Mouse (Mus musculus): ENCODE measurements around the gene Klhl5. TPM values are rescaled to one million over a fixed set of nuclear protein-coding genes. Genes with fewer than 3 reads are reported as not detected.

The Klhl5 gene
- total RNA-seq, 2 experiments from 2014 or later: 40.9 to 45.3 TPM

DNA sequence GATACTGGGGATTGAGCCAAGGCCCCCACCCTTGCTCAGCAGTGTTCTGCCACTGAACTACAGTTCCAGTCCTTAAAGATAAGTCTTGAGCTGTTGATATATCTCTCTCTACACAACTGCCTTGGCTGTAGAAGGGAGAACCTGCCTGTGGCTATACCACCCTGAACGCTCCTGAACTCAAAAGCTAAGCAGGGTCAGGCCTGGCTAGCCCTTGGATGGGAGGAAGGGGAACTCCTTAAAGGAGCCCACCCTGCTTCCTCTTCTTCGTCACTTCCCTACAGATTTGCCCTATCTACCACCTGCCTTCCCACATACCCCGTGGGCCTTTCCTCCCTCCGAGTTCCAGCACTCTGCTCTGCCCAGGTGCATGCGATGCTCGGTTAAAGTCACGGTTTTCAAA is 28.8 kb downstream of the Klhl5 start:
- intact Hi-C loops (cut with DNase I): no loop called here
- DNase-seq (ENCODE audit: low spot score in 2 of 2): no peak

- DNase-seq (ENCODE audit: low spot score in 2 of 2): no peak
- intact Hi-C loops (cut with DNase I): no loop called here
Measured at GRCm38 (mm10) chr5:65137073-65137472, 29.7 kb downstream of the Klhl5 start.

DNA sequence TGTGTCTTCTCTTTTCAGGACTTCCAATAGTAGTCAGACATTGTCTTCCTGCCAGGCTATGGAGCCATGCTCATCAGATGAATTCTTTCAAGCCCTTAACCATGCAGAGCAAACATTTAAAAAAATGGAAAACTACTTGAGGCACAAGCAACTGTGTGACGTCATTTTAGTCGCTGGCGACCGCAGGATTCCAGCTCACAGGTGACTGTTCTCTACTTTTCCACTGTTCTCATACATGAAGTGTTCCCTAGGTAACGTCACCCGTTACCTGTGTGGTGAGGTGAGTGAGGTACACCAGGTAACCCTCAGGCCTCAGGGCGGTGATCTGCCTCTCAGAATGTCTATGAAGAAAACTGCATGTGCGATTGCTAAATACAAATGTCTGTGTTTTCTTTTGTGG is 33.9 kb downstream of the Klhl5 start:
- intact Hi-C loops (cut with DNase I): no loop called here
- DNase-seq (ENCODE audit: low spot score in 2 of 2): no peak

- intact Hi-C loops (cut with DNase I): no loop called here
- DNase-seq (ENCODE audit: low spot score in 2 of 2): no peak
Measured at GRCm38 (mm10) chr5:65142247-65142646, 34.9 kb downstream of the Klhl5 start.

DNA sequence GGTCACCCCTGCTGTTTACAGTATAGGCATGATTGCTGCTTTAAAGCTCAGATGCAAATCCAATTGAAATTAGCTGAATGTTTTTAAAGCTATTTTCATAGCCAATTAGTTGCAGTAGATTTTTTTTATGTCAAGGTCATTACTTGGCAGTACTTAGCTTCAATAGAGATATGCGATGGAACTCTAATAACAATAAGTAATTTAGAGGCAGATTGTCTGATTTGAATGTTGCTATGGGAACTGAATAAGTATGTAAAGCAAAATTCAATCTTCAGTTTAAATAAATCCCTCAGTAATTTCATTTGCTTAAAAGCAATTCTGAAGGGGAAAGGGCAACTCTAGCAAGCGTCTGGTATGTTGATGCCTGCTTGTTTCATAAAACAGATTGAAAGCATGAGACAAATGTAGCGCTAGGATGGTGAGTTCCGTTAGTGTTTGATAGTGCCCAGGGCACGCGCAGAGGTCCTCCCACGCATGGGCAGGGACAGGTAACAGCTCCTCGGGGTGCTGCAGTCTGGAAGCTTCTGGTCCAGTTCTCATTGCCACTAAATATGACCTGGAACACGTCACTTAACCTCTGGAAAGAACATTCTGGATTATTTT is 38.3 kb downstream of the Klhl5 start:
- intact Hi-C loops (cut with DNase I): no loop called here
- no peak for DNase-seq (ENCODE audit: low spot score in 2 of 2)

DNA sequence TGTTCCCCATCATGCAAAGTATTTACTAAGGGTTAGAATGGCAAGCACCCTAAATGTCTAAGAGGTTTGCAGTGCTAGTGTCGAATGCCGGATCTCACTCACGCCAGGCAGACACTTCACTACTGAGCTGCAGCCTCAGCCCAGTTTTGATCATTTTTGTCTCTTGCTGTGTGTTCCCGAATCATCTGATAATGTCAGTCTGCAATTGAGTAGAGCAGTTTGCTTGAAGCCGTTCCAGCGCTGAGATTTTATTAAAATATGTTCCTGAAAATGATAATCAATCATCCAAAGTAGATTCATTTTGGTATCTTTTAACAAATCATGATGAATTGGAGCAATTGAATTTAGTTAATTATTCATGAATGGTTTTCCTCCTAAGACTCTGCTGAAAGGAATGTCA is 39.4 kb downstream of the Klhl5 start:
- intact Hi-C loops (cut with DNase I): no loop called here
- no peak for DNase-seq (ENCODE audit: low spot score in 2 of 2)

DNA sequence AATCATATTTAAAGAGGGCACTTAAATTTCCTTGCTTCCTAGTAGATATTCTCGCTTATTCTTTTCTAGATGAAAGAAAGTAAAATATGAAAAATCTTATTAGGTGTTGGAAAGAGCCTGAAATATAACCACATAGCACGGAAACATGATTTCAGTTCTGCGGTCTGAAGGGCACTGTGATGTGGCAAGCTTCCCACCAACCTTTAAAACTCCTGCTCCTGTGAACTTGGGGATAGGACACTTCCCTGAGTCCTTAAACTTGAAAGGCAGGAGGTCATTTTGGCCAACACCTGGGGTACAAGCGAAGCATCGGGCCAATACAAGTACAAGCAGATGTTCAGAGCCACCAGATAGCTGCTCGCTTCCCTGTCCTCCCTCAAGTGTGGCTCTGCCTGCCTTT is 42.4 kb downstream of the Klhl5 start:
- DNase-seq (ENCODE audit: low spot score in 2 of 2): no peak
- intact Hi-C loops (cut with DNase I): no loop called here

DNA sequence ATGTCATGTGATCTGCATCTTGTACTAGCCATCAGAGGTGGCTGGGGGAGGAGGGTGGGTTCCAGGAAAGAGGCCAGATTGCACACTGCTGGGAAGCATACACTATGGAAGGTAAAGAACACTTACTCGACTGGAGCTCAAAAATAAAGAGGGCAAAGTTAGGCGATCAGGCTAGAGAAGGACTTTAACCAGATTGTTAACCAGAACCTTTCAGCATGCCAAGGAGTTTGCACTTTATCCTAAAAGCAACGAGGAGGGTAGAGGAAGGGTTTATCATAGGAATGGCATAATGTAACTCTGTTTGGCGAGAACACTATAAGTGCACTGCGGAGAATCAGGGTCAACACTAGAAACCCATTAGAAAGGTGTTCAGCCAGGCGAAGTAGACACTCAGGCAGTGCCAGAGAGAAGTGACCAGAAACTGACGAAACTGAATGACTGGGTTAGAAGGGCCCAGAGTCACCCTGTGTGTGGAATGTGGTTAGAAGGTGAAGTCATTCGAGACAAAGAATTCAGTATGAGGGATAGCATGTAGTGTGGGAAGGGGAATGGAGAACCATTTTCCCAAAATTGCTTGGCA is 43.1 kb downstream of the Klhl5 start:
- intact Hi-C loops (cut with DNase I): no loop called here

GRCm38 (mm10) chr5:65151276-65151675 is 43.9 kb downstream of the Klhl5 start:
- no peak for DNase-seq (ENCODE audit: low spot score in 2 of 2)
- intact Hi-C loops (cut with DNase I): no loop called here

More for the DNA sequence above, 43.1 kb downstream of the Klhl5 start:
- DNase-seq (ENCODE audit: low spot score in 2 of 2): no peak

- intact Hi-C loops (cut with DNase I): no loop called here
- DNase-seq (ENCODE audit: low spot score in 2 of 2): no peak
Measured at GRCm38 (mm10) chr5:65151767-65152166, 44.4 kb downstream of the Klhl5 start.

DNA sequence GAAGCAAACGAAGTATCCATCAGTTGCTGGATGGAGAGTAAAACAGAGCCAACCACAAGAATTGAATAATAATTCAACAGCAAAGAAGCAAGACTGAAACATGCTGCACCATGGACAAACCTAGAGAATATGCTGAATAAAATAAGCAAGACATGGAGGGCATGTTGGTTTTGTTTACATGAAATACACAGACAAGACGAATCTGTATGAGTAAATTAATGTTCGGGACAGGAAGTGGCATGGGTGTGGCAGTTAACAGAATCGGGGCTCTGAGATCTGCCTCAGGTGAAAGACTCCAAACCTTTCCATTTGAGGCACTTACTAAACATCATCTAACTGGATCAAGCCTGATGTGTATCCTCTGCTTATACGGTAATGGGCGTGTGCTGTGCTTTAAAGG is 46.9 kb downstream of the Klhl5 start:
- DNase-seq (ENCODE audit: low spot score in 2 of 2): no peak
- intact Hi-C loops (cut with DNase I): no loop called here

- intact Hi-C loops (cut with DNase I): no loop called here
- no peak for DNase-seq (ENCODE audit: low spot score in 2 of 2)
Measured at GRCm38 (mm10) chr5:65156853-65157252, 49.5 kb downstream of the Klhl5 start.

GRCm38 (mm10) chr5:65157412-65158381 is 50.4 kb downstream of the Klhl5 start:
- intact Hi-C loops (cut with DNase I): no loop called here
- DNase-seq (ENCODE audit: low spot score in 2 of 2): no peak

GRCm38 (mm10) chr5:65158696-65159305 is 51.5 kb downstream of the Klhl5 start:
- peak in 1 of 2 experiments; percentile 47 for DNase-seq (ENCODE audit: low spot score in 2 of 2)
- intact Hi-C loops (cut with DNase I): no loop called here

- intact Hi-C loops (cut with DNase I): no loop called here
- DNase-seq (ENCODE audit: low spot score in 2 of 2): no peak
Measured at GRCm38 (mm10) chr5:65163001-65163400, 55.7 kb downstream of the Klhl5 start.

DNA sequence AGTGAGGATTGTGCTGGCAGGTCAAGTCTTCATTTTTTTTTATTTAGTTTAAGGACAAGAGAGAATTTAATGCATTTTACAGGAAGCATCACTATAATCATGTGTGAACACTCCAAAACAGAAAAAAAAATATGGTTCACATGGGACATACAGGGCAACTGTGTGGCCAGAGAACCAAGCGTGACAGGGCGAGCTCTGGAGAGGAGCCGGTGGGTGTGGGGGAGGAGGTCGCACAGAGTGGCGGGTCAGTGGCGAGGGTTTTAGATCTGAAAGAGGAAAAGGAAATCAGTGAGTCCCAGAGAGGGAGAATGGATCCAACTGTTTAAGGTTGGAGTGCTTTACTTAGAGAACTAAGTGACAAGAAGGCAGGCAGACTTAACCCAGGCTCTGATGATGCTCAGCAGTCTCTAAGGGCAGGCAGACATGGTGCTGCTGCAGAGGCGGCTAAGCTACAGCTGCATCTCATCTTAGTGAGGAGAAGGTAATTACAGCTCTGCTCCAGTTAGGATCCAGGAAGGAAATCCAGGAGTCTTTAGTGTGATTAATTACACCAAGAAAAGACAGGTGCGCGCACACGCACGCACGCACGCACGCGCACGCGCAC is 56.3 kb downstream of the Klhl5 start:
- intact Hi-C loops (cut with DNase I): no loop called here
- DNase-seq (ENCODE audit: low spot score in 2 of 2): no peak

DNA sequence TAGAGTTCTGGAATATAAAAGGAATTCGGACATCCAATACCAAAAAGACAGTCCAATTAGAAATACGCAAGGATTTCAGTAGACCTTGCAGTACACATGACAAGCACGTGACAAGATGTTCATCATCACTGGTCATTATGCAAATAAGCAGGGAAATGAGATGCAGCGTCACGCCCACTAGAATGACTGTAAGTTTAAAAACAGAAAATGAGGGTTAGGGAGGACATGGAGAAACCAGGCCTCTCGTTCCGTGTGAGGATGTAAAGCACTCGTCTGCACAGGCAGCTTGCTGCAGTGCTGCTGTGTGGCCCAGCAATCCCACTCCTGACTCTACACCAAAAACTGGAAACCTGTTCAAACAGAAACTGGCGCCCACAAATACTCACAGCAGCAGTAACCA is 62.9 kb downstream of the Klhl5 start:
- intact Hi-C loops (cut with DNase I): no loop called here
- DNase-seq (ENCODE audit: low spot score in 2 of 2): peak in 1 of 2 experiments; percentile 51

GRCm38 (mm10) chr5:65175035-65175917 is 67.9 kb downstream of the Klhl5 start:
- intact Hi-C loops (cut with DNase I): no loop called here
- peak; percentile 79 to 93 for DNase-seq (ENCODE audit: low spot score in 2 of 2)

Measured in left cerebral cortex, postnatal 25 days (tissue).